Mouse (Mus musculus): ENCODE data around the gene Ptprj.

- no peak for TF ChIP-seq CTCF (IDR thresholded peaks at IDR 0.05; ENCODE audit: borderline replicate concordance, insufficient read depth, low read depth, low read length)
- TF ChIP-seq POLR2A (IDR thresholded peaks at IDR 0.05; ENCODE audit: borderline replicate concordance, insufficient read depth, low read length) = no peak
Observed at GRCm38 (mm10) chr2:90489839-90490238, 90.6 kb downstream of the Ptprj start.

All from cerebellum, adult 2 months (tissue).